Mouse (Mus musculus): ENCODE measurements around the gene Galnt17.

Gene Galnt17

DNA sequence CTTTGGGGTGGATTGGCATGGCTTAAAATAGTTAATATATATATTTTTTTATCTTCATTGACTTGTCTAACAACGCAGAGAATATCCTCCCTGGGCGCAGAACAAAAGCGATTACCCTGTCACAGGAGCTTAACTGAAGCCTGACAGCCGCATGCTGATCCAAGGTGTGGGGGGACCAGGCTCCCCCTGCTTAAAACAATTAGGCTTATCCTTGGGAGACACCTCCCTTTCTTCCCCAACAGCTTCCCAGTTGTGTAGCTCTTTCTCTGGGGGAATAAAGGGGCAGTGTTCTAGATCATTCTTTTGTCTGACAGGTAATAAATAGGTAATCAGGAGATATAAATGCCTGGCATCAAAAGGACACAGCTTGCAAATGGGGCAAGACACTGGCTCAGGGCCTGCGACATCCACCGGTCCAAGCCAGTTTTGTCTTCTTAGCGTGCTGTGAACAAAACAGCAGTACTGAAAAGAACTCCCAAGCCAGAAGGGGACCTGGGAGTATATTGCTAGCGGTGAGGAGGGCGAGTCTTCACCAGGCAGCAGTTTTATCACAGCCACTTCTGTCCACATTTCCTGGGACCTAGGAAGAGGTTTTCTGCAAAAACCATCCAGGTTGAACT lies 288.8 kb downstream of the Galnt17 start:
- no peak for DNase-seq (ENCODE audit: low spot score)

DNA sequence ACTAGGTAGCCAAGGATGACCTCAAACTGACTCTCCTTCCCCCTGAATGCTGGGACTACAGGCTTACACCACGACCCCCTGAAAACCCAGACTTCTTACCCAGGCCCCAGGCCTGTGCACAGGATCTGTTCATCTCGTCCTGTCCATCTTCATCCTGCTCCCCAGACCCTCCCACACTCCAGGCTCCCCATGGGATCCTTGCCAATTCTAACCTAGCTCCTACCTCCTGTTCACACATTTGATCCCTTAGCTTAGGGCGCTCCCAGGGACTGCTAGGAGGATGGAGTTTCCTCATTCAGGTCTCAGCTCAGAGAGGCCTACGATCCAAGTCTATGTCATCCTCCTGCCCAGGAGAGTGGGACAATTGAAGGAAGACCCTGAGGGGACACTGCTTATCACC lies 292.2 kb downstream of the Galnt17 start:
- DNase-seq (ENCODE audit: low spot score): no peak

- no peak for DNase-seq (ENCODE audit: low spot score)
These were observed 293.0 kb downstream of the Galnt17 start for GRCm38 (mm10) chr5:131015341-131015740.

DNA sequence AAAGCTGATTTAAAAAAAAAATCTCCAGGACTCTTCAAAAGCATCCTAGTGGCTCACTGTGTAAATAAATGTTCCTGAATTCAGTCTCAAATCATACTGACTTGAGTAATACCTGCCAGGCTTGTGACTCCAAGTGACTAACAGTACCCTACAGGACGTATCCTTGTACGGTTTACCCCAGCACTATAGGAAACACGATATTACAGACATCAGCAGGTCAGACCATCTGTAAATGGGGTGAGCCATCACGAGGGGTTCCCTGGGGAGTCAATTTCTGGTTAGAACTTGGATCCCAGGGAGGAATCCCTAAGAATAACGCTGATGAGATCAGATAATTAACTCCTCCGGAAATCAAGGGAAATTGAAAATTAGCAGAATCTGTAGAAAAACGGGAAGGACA lies 294.5 kb downstream of the Galnt17 start:
- no peak for DNase-seq (ENCODE audit: low spot score)

DNA sequence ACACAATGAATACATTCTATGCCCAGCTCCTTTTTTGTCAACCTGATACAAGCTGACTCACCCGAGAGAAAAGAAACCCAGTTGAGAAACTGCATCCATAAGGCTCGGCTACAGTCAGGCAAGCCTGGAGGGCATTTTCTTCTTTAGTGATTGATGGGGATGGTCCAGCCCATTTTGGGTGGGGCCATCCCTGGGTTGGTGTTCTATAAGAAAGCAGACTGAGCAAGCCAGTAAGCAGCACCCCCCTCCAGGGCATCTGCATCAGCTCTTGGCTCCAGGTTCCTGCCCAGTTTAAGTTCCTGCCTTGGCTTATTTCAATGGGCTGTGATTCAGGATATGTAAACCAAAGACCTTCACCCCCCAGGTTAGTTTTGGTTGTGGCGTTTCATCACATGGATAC lies 295.2 kb downstream of the Galnt17 start:
- DNase-seq (ENCODE audit: low spot score): no peak

GRCm38 (mm10) chr5:131009510-131009909 lies 298.8 kb downstream of the Galnt17 start:
- DNase-seq (ENCODE audit: low spot score): no peak

- no peak for DNase-seq (ENCODE audit: low spot score)
These were observed 299.8 kb downstream of the Galnt17 start for GRCm38 (mm10) chr5:131008507-131008906.

DNA sequence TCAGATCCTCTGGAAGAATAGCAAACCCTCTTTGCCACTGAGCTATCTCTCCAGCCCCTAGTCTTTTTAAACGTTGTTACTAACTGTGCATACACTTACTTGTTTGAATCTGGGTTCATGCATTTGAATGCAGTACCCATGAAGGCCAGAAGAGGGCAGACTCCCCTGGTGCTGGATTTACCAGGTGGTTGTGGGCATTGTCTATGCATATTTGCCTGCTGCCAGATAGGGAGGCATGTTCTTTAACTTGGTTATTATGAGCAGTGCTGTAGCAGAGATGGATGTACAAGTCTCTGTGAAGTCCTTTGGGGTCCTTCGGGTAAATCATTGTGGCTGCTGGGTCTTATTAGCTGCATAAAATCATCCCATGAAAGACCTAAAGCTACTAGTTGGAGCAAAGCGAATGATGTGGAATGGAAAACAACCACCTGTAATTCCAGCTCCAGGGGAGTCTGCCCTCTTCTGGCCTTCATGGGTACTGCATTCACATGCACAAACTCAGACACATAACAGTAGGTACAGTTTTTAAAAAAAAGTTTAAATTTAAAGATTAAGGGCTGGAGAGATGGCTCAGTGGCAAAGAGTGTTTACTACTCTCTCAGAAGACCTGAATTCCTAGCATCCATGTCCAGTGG lies 300.3 kb downstream of the Galnt17 start:
- DNase-seq (ENCODE audit: low spot score): peak; percentile 11

GRCm38 (mm10) chr5:131007198-131007597 lies 301.1 kb downstream of the Galnt17 start:
- DNase-seq (ENCODE audit: low spot score): no peak

DNA sequence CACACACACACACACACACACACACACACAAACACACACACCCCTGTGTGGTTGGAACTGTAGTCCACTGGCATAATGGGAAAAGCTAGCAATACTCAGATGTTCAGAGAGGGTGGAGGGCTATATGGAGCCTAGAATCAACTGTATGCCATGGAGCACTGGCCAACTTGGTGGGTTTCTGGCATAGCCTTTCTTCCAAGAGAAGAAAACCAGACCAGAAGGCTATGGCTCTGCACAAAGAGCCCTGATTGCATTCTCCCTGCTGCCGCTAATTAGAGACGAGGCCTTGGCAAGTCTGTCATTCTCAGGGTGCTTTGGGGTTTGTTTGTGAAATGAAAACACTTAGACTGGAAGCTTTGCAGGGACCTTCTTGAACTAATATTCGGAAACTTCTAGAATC lies 301.8 kb downstream of the Galnt17 start:
- no peak for DNase-seq (ENCODE audit: low spot score)

- no peak for DNase-seq (ENCODE audit: low spot score)
These were observed 307.7 kb downstream of the Galnt17 start for GRCm38 (mm10) chr5:131000572-131000971.

GRCm38 (mm10) chr5:130979321-130979720 lies 329.0 kb downstream of the Galnt17 start:
- DNase-seq (ENCODE audit: low spot score): no peak

DNA sequence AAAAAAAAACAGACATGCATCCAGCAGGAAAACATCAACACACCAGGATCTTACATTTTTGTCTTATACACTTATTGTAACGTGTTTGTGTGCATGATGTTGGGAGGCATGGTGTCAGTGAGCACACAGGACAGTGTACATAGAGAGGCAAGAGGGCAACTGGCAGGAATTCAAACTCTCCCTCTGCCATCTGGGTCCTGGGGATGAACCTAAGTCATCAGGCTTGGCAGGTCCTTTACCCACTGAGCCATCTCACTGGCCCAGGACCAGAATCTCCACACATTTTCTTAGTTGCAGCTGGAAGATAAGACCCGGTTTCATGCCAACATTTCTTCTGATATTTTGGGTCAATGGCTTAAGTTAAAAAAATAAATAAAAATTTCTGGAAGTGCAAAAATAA lies 329.4 kb downstream of the Galnt17 start:
- DNase-seq (ENCODE audit: low spot score): no peak

- no peak for DNase-seq (ENCODE audit: low spot score)
These were observed 330.3 kb downstream of the Galnt17 start for GRCm38 (mm10) chr5:130977999-130978398.

- DNase-seq (ENCODE audit: low spot score): no peak
These were observed 355.9 kb downstream of the Galnt17 start for GRCm38 (mm10) chr5:130952361-130952760.

DNA sequence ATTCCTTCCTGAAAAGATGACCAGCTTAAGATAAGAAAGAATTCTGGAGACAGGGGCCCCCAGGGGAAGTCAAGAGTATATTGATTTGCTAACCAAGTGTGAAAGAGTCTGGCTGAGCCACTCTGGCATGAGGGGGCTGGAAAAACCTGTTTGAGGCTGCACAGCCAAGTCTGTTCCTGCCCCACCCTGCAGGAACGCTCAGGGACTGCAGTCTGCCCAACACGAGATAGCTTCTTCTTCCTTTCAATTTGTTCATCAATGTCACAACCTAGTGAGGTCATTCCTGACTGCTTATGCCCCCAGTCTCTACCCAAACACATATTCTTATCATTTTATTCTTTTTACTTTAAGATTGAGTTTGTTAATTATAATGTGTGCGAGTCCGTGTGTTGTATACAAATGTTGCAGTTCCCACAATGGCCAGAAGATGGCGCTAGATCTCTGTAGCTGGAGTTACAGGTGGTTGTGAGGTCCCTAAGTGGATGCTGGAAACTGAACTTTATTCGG lies 357.4 kb downstream of the Galnt17 start:
- no peak for DNase-seq (ENCODE audit: low spot score)

DNA sequence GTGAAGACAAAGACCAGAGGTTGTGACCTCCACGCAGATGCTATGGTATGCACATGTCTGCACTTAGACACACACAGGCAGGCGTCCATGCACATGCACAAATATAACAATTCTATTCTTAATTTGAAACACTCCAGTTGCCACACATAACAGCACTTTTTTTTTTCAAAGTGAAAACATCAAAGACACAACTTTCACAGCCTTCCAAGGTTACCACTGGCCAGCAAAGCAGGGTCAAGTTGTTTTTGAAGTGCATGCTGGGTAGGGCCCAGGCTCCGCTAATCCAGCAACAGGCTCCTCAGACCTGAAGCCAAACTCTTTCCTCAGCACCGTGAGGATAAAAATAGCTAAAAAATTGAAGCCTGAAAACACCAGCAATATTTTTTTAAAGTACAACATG lies 357.9 kb downstream of the Galnt17 start:
- peak; percentile 10 for DNase-seq (ENCODE audit: low spot score)

- DNase-seq (ENCODE audit: low spot score): no peak
These were observed 358.6 kb downstream of the Galnt17 start for GRCm38 (mm10) chr5:130949710-130950109.

- DNase-seq (ENCODE audit: low spot score): no peak
These were observed 369.2 kb downstream of the Galnt17 start for GRCm38 (mm10) chr5:130938911-130939608.

DNA sequence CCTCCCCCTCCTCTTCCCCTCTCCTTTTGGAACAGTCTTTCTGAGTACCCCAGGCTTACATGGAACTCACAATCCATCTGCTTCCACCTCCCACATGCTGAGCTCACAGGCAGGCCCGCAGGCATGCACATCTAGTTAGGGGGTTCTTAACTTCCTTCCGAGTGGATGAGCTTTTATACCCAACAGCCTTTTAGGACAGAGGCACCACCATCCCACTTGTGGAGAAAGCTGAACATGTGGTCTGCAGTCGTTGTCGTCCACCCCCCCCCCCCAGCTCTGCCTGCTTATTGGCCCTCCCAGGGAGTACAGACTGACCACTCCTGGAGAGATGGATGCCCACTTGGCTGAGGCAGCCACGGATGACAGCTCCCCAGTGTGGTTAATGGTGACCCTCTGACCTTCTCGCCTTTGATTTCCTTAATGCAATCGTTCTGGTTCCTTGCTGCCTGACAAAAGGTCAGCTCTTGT lies 370.0 kb downstream of the Galnt17 start:
- DNase-seq (ENCODE audit: low spot score): no peak

GRCm38 (mm10) chr5:130930999-130931398 lies 377.3 kb downstream of the Galnt17 start:
- no peak for DNase-seq (ENCODE audit: low spot score)

DNA sequence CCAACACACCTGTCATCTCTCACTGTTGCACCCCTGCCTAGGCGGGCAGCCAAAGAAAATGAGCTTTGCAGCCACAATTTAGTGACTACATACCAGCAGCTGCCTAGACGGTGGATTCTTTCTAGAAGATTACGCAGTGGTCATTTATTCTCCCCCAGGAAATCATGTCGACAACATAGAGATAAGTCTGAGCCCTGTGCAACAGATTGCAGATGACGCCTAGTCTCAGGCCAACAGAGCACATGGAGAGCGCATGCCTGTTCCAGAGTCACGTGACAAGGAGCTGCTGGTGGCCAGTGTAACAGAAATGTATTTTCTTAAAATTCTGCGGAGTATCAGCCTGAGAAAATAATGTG lies 380.5 kb downstream of the Galnt17 start:
- DNase-seq (ENCODE audit: low spot score): no peak

DNA sequence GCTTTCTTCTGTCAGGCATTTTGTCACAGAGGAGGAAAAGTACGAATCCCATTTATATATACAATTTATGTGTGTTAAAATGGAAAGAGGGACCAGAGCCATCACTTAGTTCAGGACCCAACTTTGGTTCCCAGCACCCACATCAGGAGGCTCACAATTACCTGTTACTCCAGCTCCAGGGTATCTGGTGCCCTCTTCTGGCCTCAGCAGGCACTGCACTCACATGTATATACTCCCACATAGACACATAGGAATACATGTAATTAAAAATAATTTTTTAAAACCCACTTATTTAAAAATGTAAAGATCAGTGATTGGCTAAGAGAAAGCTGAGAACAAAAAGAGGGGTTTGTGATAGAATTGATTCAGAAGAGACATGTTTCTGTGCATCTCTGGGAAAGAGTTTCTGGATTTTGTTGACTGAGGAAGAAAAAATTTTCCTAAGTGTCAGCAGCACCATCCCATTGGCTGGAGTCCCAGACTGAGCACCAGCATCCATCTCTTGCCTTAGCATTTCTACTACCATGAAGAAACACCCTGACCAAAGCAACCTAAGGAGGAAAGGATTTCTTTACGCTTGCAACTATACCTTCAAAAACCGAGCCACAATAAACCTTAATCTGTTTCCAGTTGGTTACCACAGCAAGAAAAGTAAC lies 381.0 kb downstream of the Galnt17 start:
- no peak for DNase-seq (ENCODE audit: low spot score)
